Mouse (Mus musculus): ENCODE measurements at regions not wholly inside any gene's neighbourhood (a gene's known extent, or its start where the extent isn't known, plus 50 kb on each side); places are given as distances from the start of the nearest gene placed in this dataset.

GRCm38 (mm10) chrX:11776236-11776899 is 383.8 kb downstream of the Bcor start:
- DNase-seq (ENCODE audit: low spot score): no peak

GRCm38 (mm10) chrX:11795010-11795409 is 365.1 kb downstream of the Bcor start:
- no peak for DNase-seq (ENCODE audit: low spot score)

GRCm38 (mm10) chrX:11797870-11798269 is 362.3 kb downstream of the Bcor start:
- DNase-seq (ENCODE audit: low spot score): peak; percentile 40

- DNase-seq (ENCODE audit: low spot score): no peak
Measured at GRCm38 (mm10) chrX:11798326-11798725, 361.8 kb downstream of the Bcor start.

GRCm38 (mm10) chrX:11800400-11800941 is 359.7 kb downstream of the Bcor start:
- no peak for DNase-seq (ENCODE audit: low spot score)

GRCm38 (mm10) chrX:11801208-11801607 is 358.9 kb downstream of the Bcor start:
- DNase-seq (ENCODE audit: low spot score): no peak

- no peak for DNase-seq (ENCODE audit: low spot score)
Measured at GRCm38 (mm10) chrX:11801621-11802020, 358.5 kb downstream of the Bcor start.

- DNase-seq (ENCODE audit: low spot score): peak; percentile 15
Measured at GRCm38 (mm10) chrX:11802074-11802899, 357.9 kb downstream of the Bcor start.

GRCm38 (mm10) chrX:11803239-11803638 is 356.9 kb downstream of the Bcor start:
- no peak for DNase-seq (ENCODE audit: low spot score)

- DNase-seq (ENCODE audit: low spot score): no peak
Measured at GRCm38 (mm10) chrX:11806896-11807252, 353.3 kb downstream of the Bcor start.

GRCm38 (mm10) chrX:11807253-11807882 is 352.8 kb downstream of the Bcor start:
- no peak for DNase-seq (ENCODE audit: low spot score)

GRCm38 (mm10) chrX:11807883-11808262 is 352.3 kb downstream of the Bcor start:
- no peak for DNase-seq (ENCODE audit: low spot score)

GRCm38 (mm10) chrX:11808911-11809310 is 351.2 kb downstream of the Bcor start:
- no peak for DNase-seq (ENCODE audit: low spot score)

GRCm38 (mm10) chrX:11814861-11815260 is 345.3 kb downstream of the Bcor start:
- no peak for DNase-seq (ENCODE audit: low spot score)

- no peak for DNase-seq (ENCODE audit: low spot score)
Measured at GRCm38 (mm10) chrX:11815864-11816263, 344.3 kb downstream of the Bcor start.

GRCm38 (mm10) chrX:11818634-11819033 is 341.5 kb downstream of the Bcor start:
- DNase-seq (ENCODE audit: low spot score): no peak

- no peak for DNase-seq (ENCODE audit: low spot score)
Measured at GRCm38 (mm10) chrX:11821165-11821564, 339.0 kb downstream of the Bcor start.

- no peak for DNase-seq (ENCODE audit: low spot score)
Measured at GRCm38 (mm10) chrX:11821880-11822768, 338.0 kb downstream of the Bcor start.

GRCm38 (mm10) chrX:11825948-11826347 is 334.2 kb downstream of the Bcor start:
- DNase-seq (ENCODE audit: low spot score): no peak

GRCm38 (mm10) chrX:11826737-11827408 is 333.3 kb downstream of the Bcor start:
- DNase-seq (ENCODE audit: low spot score): no peak
